Mouse (Mus musculus) hindbrain, embryonic 14.5 days (tissue): ENCODE measurements at regions not wholly inside any gene's neighbourhood (a gene's known extent, or its start where the extent isn't known, plus 50 kb on each side); places are given as distances from the start of the nearest gene placed in this dataset.

Source experiments
- ATAC-seq: fragments of 200-750 bp; cut with Nextera tagmentation; 2 replicates; pipeline ENCODE4 v1.8.0; 2017; ENCODE audit warnings: moderate number of reproducible peaks, mild to moderate bottlenecking, moderate TSS enrichment, moderate library complexity; ENCODE audit not compliant: low FRiP score
- DNase-seq: peaks from one replicate; pipeline ENCODE4 v3.0.0-alpha.2; 2015; ENCODE audit warnings: low spot score
- H3K27ac ChIP-seq: fragments of 300-500 bp; sonication (generic); 2 replicates; pipeline ENCODE4 v1.5.1; 2014; ENCODE audit warnings: mild to moderate bottlenecking, moderate library complexity
- H3K27me3 ChIP-seq: fragments of 300-500 bp; sonication (generic); 2 replicates; pipeline ENCODE4 v1.6.1; 2014; ENCODE audit warnings: mild to moderate bottlenecking, low read length, mixed read lengths; ENCODE audit not compliant: control insufficient read depth, insufficient read depth
- H3K36me3 ChIP-seq: fragments of 300-500 bp; sonication (generic); replicated peaks from 2 replicates; pipeline ENCODE4 v1.6.1; 2014; ENCODE audit not compliant: control insufficient read depth, insufficient read depth
- H3K4me1 ChIP-seq: fragments of 300-500 bp; sonication (generic); replicated peaks from 2 replicates; pipeline ENCODE4 v1.6.1; 2014; ENCODE audit warnings: antibody characterized with exemption, low read length, mixed read lengths; ENCODE audit not compliant: control insufficient read depth, insufficient read depth
- H3K4me2 ChIP-seq: fragments of 300-500 bp; sonication (generic); replicated peaks from 2 replicates; pipeline ENCODE4 v1.6.1; 2014; ENCODE audit warnings: mild to moderate bottlenecking, moderate library complexity
- H3K4me3 ChIP-seq: fragments of 300-500 bp; sonication (generic); replicated peaks from 2 replicates; pipeline ENCODE4 v1.5.1; 2014; ENCODE audit warnings: mild to moderate bottlenecking, low read length
- H3K9ac ChIP-seq: fragments of 300-500 bp; sonication (generic); 2 replicates; pipeline ENCODE4 v1.6.1; 2014
- H3K9me3 ChIP-seq: fragments of 300-500 bp; sonication (generic); 2 replicates; pipeline ENCODE4 v1.6.1; 2016; ENCODE audit warnings: low read length; ENCODE audit not compliant: control insufficient read depth
- WGBS: fragments of 180-500 bp; shearing (Covaris S2); extraction: QIAGEN DNeasy Blood & Tissue Kit; methylation state at CpG from one replicate; pipeline ENCODE4 v1.1.7; 2014; 5-methylcytosine and 5-hydroxymethylcytosine counted together

- Histone ChIP-seq H3K9ac (no peak overlapping the region), H3K36me3 (no peaks in the 10 kb centered on the region), H3K4me1 (no peaks in the 10 kb centered on the region), H3K27me3 (no peaks in the 10 kb centered on the region), H3K4me3 (no peak overlapping the region), H3K4me2 (no peak overlapping the region), H3K27ac (no peak overlapping the region), H3K9me3 (no peaks in the 10 kb centered on the region; the same call in 1 of the 2 replicates)
- 73% methylated on average over 2 of the region's 2 CpGs for WGBS
- ATAC-seq (no peak), DNase-seq (no peak)
Observed at GRCm38 (mm10) chr16:76194291-76194690, 172.2 kb upstream of the Samsn1 start.

DNA sequence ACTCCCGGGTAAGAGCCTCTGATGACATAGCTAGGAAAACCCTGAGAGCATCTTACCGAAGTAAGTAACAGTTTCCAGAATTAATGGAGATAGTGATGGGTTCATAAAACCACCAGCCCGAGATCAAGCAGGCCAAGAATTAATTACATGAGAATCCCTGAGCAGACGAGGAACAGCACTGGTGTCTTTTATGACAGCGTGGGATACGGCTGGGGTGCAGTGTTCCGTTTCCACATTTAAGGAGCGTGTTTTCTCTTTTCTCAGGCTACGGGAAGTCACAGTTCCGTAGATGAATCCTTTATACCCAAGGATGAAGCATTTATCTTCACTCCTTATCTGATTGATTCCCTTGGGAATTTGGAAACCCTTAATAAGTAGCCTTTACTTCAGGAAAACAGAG, 169.1 kb upstream of the Samsn1 start:
- ATAC-seq: no peak
- H3K27ac ChIP-seq: no peak overlapping the region
- 88% methylated on average over 10 of the region's 10 CpGs for WGBS
- DNase-seq: no peak
- no peaks in the 10 kb centered on the region for H3K4me1 ChIP-seq
- H3K9ac ChIP-seq: no peak overlapping the region
- H3K27me3 ChIP-seq: no peaks in the 10 kb centered on the region
- no peaks in the 10 kb centered on the region for H3K36me3 ChIP-seq
- no peaks in the 10 kb centered on the region; the same call in 1 of the 2 replicates for H3K9me3 ChIP-seq
- H3K4me3 ChIP-seq: no peak overlapping the region
- no peak overlapping the region for H3K4me2 ChIP-seq

- no peaks in the 10 kb centered on the region for H3K36me3 ChIP-seq
- H3K27ac ChIP-seq: no peak overlapping the region
- 87% methylated on average over 2 of the region's 2 CpGs for WGBS
- H3K9me3 ChIP-seq: no peaks in the 10 kb centered on the region
- no peak overlapping the region for H3K4me2 ChIP-seq
- DNase-seq (no peak), ATAC-seq (no peak)
- H3K4me3 ChIP-seq: no peak overlapping the region
- H3K27me3 ChIP-seq: no peaks in the 10 kb centered on the region
- no peak overlapping the region for H3K9ac ChIP-seq
- H3K4me1 ChIP-seq: no peaks in the 10 kb centered on the region
Observed at GRCm38 (mm10) chr16:76183556-76183955, 161.5 kb upstream of the Samsn1 start.

GRCm38 (mm10) chr16:76183105-76183504, 161.0 kb upstream of the Samsn1 start:
- ATAC-seq (no peak), DNase-seq (peak; percentile 28)
- no peaks in the 10 kb centered on the region for H3K9me3 ChIP-seq
- H3K36me3 ChIP-seq: no peaks in the 10 kb centered on the region
- H3K4me2 ChIP-seq: no peak overlapping the region
- no peaks in the 10 kb centered on the region for H3K27me3 ChIP-seq
- H3K27ac ChIP-seq: no peak overlapping the region
- WGBS: 34% methylated on average over 3 of the region's 3 CpGs
- H3K4me1 ChIP-seq: no peaks in the 10 kb centered on the region
- H3K4me3 ChIP-seq: no peak overlapping the region
- no peak overlapping the region for H3K9ac ChIP-seq

- H3K4me1 ChIP-seq: no peaks in the 10 kb centered on the region
- ATAC-seq (no peak), DNase-seq (no peak)
- no peak overlapping the region for H3K9ac ChIP-seq
- H3K27ac ChIP-seq: no peak overlapping the region
- H3K4me2 ChIP-seq: no peak overlapping the region
- H3K36me3 ChIP-seq: no peaks in the 10 kb centered on the region
- H3K27me3 ChIP-seq: no peaks in the 10 kb centered on the region
- no peak overlapping the region for H3K4me3 ChIP-seq
- no peaks in the 10 kb centered on the region for H3K9me3 ChIP-seq
- 90% methylated on average over 3 of the region's 3 CpGs for WGBS
Observed at GRCm38 (mm10) chr16:76181596-76181995, 159.5 kb upstream of the Samsn1 start.

GRCm38 (mm10) chr16:76167651-76168050, 145.6 kb upstream of the Samsn1 start:
- Histone ChIP-seq H3K4me1 (no peaks in the 10 kb centered on the region), H3K4me2 (no peak overlapping the region), H3K27me3 (no peaks in the 10 kb centered on the region), H3K9me3 (no peaks in the 10 kb centered on the region), H3K9ac (no peak overlapping the region), H3K36me3 (no peaks in the 10 kb centered on the region), H3K27ac (no peak overlapping the region), H3K4me3 (no peak overlapping the region)
- ATAC-seq: no peak
- DNase-seq: no peak
- 79% methylated on average over 2 of the region's 2 CpGs for WGBS

- Histone ChIP-seq H3K27ac (no peak overlapping the region), H3K9ac (no peak overlapping the region), H3K9me3 (no peaks in the 10 kb centered on the region), H3K4me2 (no peak overlapping the region), H3K4me3 (no peak overlapping the region), H3K36me3 (no peaks in the 10 kb centered on the region), H3K4me1 (no peaks in the 10 kb centered on the region), H3K27me3 (no peaks in the 10 kb centered on the region)
- 62% methylated on average over 5 of the region's 5 CpGs for WGBS
- DNase-seq (no peak), ATAC-seq (no peak)
Observed at GRCm38 (mm10) chr16:76160879-76161278, 138.8 kb upstream of the Samsn1 start.

GRCm38 (mm10) chr16:76158585-76158984, 136.5 kb upstream of the Samsn1 start:
- Histone ChIP-seq H3K4me1 (no peaks in the 10 kb centered on the region), H3K27ac (no peak overlapping the region), H3K9ac (no peak overlapping the region), H3K27me3 (no peaks in the 10 kb centered on the region), H3K36me3 (no peaks in the 10 kb centered on the region), H3K9me3 (no peaks in the 10 kb centered on the region), H3K4me2 (no peak overlapping the region), H3K4me3 (no peak overlapping the region)
- 92% methylated on average over 7 of the region's 7 CpGs for WGBS
- DNase-seq (no peak), ATAC-seq (no peak)

DNA sequence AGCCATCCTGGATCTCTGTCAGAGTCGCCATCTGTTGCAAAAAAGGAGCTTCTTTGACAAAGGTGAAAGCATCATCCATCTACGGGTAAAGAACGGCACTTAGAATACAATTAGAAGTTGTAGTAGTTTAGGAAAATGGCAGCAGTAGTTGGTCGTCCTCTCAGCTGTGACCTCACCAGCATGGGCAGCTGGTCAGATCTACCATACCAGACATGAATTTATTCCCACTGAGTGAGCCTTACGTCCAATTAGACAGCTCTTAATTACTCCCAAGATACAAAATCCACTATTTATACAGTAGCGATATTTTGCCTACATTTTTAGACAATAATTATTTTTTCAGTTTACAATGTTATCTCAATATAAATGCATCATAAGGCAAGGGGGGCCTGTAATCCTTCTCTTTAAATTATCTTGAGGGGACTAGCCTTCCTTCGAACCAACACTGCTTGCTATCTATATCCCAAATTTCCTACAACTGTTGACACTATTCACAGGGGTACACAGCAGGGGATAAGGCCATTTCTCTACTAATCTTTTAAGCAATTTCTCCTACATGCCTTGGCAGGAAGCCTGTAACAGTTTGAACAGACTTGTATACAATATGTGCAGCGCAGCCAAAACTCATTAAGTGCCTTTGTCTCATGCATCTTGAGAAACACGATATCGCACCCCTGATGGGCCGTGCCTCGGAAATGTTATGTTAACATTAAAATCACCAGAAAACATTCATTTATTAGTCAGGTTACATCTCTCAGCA, 131.9 kb upstream of the Samsn1 start:
- no peak overlapping the region for H3K4me3 ChIP-seq
- no peaks in the 10 kb centered on the region for H3K36me3 ChIP-seq
- no peak overlapping the region for H3K4me2 ChIP-seq
- no peaks in the 10 kb centered on the region for H3K9me3 ChIP-seq
- DNase-seq (peak; percentile 62), ATAC-seq (no peak; the same call in 1 of the 2 replicates)
- H3K9ac ChIP-seq: no peak overlapping the region
- H3K27me3 ChIP-seq: no peaks in the 10 kb centered on the region
- no peak overlapping the region for H3K27ac ChIP-seq
- H3K4me1 ChIP-seq: no peaks in the 10 kb centered on the region
- 62% methylated on average over 12 of the region's 12 CpGs for WGBS

- WGBS: 74% methylated on average over 5 of the region's 5 CpGs
- Histone ChIP-seq H3K4me1 (no peaks in the 10 kb centered on the region), H3K36me3 (no peaks in the 10 kb centered on the region), H3K27ac (no peak overlapping the region), H3K9me3 (no peaks in the 10 kb centered on the region), H3K4me2 (no peak overlapping the region), H3K4me3 (no peak overlapping the region), H3K9ac (no peak overlapping the region), H3K27me3 (no peaks in the 10 kb centered on the region)
- DNase-seq (no peak), ATAC-seq (no peak)
Observed at GRCm38 (mm10) chr16:76149581-76149980, 127.5 kb upstream of the Samsn1 start.
